Mouse (Mus musculus) kidney, embryonic 15.5 days (tissue): ENCODE results near the gene Cox11. TPM values are rescaled to one million over a fixed set of nuclear protein-coding genes. Genes with fewer than 3 reads are reported as not detected.

Experiments
- ATAC-seq: fragments of 200-750 bp; cut with Nextera tagmentation; replicated peaks from 2 replicates; pipeline ENCODE4 v1.8.0; 2017; ENCODE audit warnings: moderate TSS enrichment; ENCODE audit not compliant: low FRiP score
- H3K27ac ChIP-seq: fragments of 300-500 bp; sonication (generic); 2 replicates; pipeline ENCODE4 v1.5.1; 2015; ENCODE audit warnings: mild to moderate bottlenecking, inconsistent platforms
- H3K27me3 ChIP-seq: fragments of 300-500 bp; sonication (generic); 2 replicates; pipeline ENCODE4 v1.6.1; 2015; ENCODE audit warnings: inconsistent platforms
- H3K36me3 ChIP-seq: fragments of 300-500 bp; sonication (generic); 2 replicates; pipeline ENCODE4 v1.6.1; 2015; ENCODE audit warnings: inconsistent platforms
- H3K4me1 ChIP-seq: fragments of 300-500 bp; sonication (generic); 2 replicates; pipeline ENCODE4 v1.6.1; 2015; ENCODE audit warnings: inconsistent platforms
- H3K4me2 ChIP-seq: fragments of 300-500 bp; sonication (generic); 2 replicates; pipeline ENCODE4 v1.6.1; 2015; ENCODE audit warnings: moderate library complexity, mild to moderate bottlenecking, inconsistent platforms
- H3K4me3 ChIP-seq: fragments of 300-500 bp; sonication (generic); replicated peaks from 2 replicates; pipeline ENCODE4 v1.5.1; 2015; ENCODE audit warnings: mild to moderate bottlenecking, inconsistent platforms
- H3K9ac ChIP-seq: fragments of 300-500 bp; sonication (generic); 2 replicates; pipeline ENCODE4 v1.6.1; 2015; ENCODE audit warnings: mild to moderate bottlenecking, inconsistent platforms
- H3K9me3 ChIP-seq: fragments of 300-500 bp; sonication (generic); replicated peaks from 2 replicates; pipeline ENCODE4 v1.6.1; 2016; ENCODE audit warnings: inconsistent platforms
- WGBS: fragments of 180-500 bp; shearing (Covaris S2); methylation state at CpG from one replicate; pipeline ENCODE4 v1.1.7; 2015; ENCODE audit warnings: mixed read lengths; 5-methylcytosine and 5-hydroxymethylcytosine counted together
- polyA plus RNA-seq: library from polyadenylated mRNA; unstranded; fragments of >200 nt; fragmentation: Nextera tagmentation; extraction: Ambion mirVana; gene quantifications from 2 replicates; pipeline ENCODE4 v1.2.1, GENCODE M21; 2015

Cox11 gene
- polyA plus RNA-seq, 1 experiment from 2014 or later, result 37.5 TPM

GRCm38 (mm10) chr11:90632480-90632879 is 5.5 kb upstream of the Cox11 start:
- H3K36me3 ChIP-seq, result 0 out of 2 replicates have a peak, but pooled peaks cover 7% of the 10 kb centered on the region
- no peak overlapping the region for H3K4me3 ChIP-seq
- WGBS, result 79% methylated on average over 2 of the region's 2 CpGs
- no peaks in the 10 kb centered on the region for H3K9me3 ChIP-seq
- no peak overlapping the region for H3K27ac ChIP-seq
- no peak overlapping the region for H3K9ac ChIP-seq
- H3K4me2 ChIP-seq, result no peak overlapping the region
- ATAC-seq, result no peak
- H3K27me3 ChIP-seq, result no peaks in the 10 kb centered on the region
- H3K4me1 ChIP-seq, result peaks cover 12% of the 10 kb centered on the region

- Histone ChIP-seq H3K27ac (no peak overlapping the region), H3K9ac (no peak overlapping the region), H3K9me3 (no peaks in the 10 kb centered on the region), H3K4me2 (no peak overlapping the region), H3K4me3 (no peak overlapping the region), H3K4me1 (peaks cover 16% of the 10 kb centered on the region), H3K27me3 (no peaks in the 10 kb centered on the region), H3K36me3 (0 out of 2 replicates have a peak, but pooled peaks cover 7% of the 10 kb centered on the region)
- 76% methylated on average over 3 of the region's 3 CpGs for WGBS
- no peak for ATAC-seq
These were observed 3.3 kb upstream of the Cox11 start for GRCm38 (mm10) chr11:90634661-90635060.

DNA sequence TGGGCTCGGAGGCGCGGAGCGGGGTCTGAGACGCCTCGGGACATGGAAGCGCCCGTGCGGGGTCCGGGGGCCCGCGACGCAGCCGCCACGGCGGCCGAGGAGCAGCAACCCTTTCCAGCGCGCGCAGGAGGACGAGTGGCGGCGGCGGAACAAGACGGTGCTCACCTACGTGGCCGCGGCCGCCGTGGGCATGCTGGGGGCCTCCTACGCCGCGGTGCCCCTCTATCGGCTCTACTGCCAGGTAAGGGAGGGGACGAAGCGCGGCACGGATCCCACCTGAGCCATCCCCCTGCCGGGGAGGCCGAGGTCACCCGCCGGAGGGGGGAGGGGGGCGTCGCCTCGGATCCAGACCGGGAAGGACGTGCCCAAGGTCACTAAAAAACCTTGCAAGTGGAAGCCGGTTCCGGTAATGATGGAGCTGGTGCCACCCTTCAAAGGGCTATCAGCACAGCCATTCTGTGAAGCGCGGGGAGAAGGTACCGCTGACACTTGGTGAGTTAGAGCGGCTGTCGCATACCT is 398 bp downstream of the Cox11 start:
- peak overlapping the region; percentile 65 for H3K4me2 ChIP-seq
- H3K4me1 ChIP-seq, result peaks cover 20% of the 10 kb centered on the region
- H3K27ac ChIP-seq, result peak overlapping the region; percentile 95
- ATAC-seq, result peak; percentile 44
- WGBS, result under 1% methylated on average over 54 of the region's 54 CpGs
- no peaks in the 10 kb centered on the region for H3K27me3 ChIP-seq
- peak overlapping the region; percentile 86 for H3K4me3 ChIP-seq
- H3K9ac ChIP-seq, result peak overlapping the region; percentile 92
- H3K36me3 ChIP-seq, result peaks cover 24% of the 10 kb centered on the region
- no peaks in the 10 kb centered on the region for H3K9me3 ChIP-seq

- Histone ChIP-seq H3K4me2 (no peak overlapping the region), H3K36me3 (peaks cover 84% of the 10 kb centered on the region), H3K27me3 (no peaks in the 10 kb centered on the region), H3K9ac (no peak overlapping the region), H3K4me1 (no peaks in the 10 kb centered on the region), H3K27ac (no peak overlapping the region), H3K4me3 (no peak overlapping the region), H3K9me3 (no peaks in the 10 kb centered on the region)
- 86% methylated on average over 6 of the region's 6 CpGs for WGBS
- ATAC-seq, result no peak
These were observed 11.8 kb downstream of the Cox11 start for GRCm38 (mm10) chr11:90649777-90650176.

- Histone ChIP-seq H3K9ac (no peak overlapping the region), H3K4me3 (no peak overlapping the region), H3K4me1 (no peaks in the 10 kb centered on the region), H3K36me3 (peaks cover 83% of the 10 kb centered on the region), H3K27ac (no peak overlapping the region), H3K4me2 (no peak overlapping the region), H3K27me3 (no peaks in the 10 kb centered on the region), H3K9me3 (no peaks in the 10 kb centered on the region)
- ATAC-seq, result no peak
- 83% methylated on average over 9 of the region's 9 CpGs for WGBS
These were observed 12.4 kb downstream of the Cox11 start for GRCm38 (mm10) chr11:90650231-90650885.

GRCm38 (mm10) chr11:90652603-90653002 is 14.6 kb downstream of the Cox11 start:
- H3K27me3 ChIP-seq, result no peaks in the 10 kb centered on the region
- no peak overlapping the region for H3K4me3 ChIP-seq
- H3K4me2 ChIP-seq, result no peak overlapping the region
- H3K4me1 ChIP-seq, result no peaks in the 10 kb centered on the region
- no peaks in the 10 kb centered on the region for H3K9me3 ChIP-seq
- ATAC-seq, result no peak
- no peak overlapping the region for H3K9ac ChIP-seq
- WGBS, result 91% methylated on average over 4 of the region's 4 CpGs
- H3K27ac ChIP-seq, result no peak overlapping the region
- H3K36me3 ChIP-seq, result peaks cover 85% of the 10 kb centered on the region

- H3K36me3 ChIP-seq, result peaks cover 67% of the 10 kb centered on the region
- H3K4me3 ChIP-seq, result no peak overlapping the region
- WGBS, result 89% methylated on average over 12 of the region's 12 CpGs
- no peak overlapping the region for H3K27ac ChIP-seq
- no peak overlapping the region for H3K9ac ChIP-seq
- no peaks in the 10 kb centered on the region for H3K4me1 ChIP-seq
- no peak overlapping the region for H3K4me2 ChIP-seq
- no peaks in the 10 kb centered on the region for H3K9me3 ChIP-seq
- no peaks in the 10 kb centered on the region for H3K27me3 ChIP-seq
- ATAC-seq, result no peak
These were observed 19.6 kb downstream of the Cox11 start for GRCm38 (mm10) chr11:90657527-90657926.

DNA sequence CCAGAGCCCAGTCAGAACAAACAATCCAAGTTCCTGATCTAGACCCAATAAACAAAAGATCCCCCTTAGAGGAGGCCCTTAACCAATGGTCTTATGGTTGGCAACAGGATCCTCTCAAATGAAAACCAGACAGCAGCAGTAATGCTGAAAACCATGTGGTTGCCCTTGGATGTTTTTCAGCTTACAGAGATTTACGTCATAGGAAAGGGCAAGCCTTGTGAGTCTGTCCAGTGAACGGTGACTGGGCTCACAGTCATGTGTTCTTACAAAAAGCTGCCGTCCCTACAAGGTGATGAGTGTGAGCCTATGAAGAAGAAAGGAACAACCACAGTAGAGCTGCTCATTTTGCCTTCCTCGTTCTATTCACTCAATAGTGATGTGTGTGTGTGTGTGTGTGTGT is 22.7 kb downstream of the Cox11 start:
- no peak for ATAC-seq
- Histone ChIP-seq H3K27me3 (no peaks in the 10 kb centered on the region), H3K27ac (no peak overlapping the region), H3K4me1 (peaks cover 27% of the 10 kb centered on the region), H3K9me3 (no peaks in the 10 kb centered on the region), H3K4me2 (no peak overlapping the region), H3K36me3 (peaks cover 44% of the 10 kb centered on the region), H3K4me3 (no peak overlapping the region), H3K9ac (no peak overlapping the region)
- 75% methylated on average over 4 of the region's 4 CpGs for WGBS

- Histone ChIP-seq H3K9ac (no peak overlapping the region), H3K36me3 (peaks cover 26% of the 10 kb centered on the region), H3K27me3 (no peaks in the 10 kb centered on the region), H3K4me3 (no peak overlapping the region), H3K27ac (no peak overlapping the region), H3K4me2 (no peak overlapping the region), H3K4me1 (peaks cover 39% of the 10 kb centered on the region), H3K9me3 (no peaks in the 10 kb centered on the region)
- 0 out of 2 replicates have a peak, but pooled peaks have one; percentile 50 for ATAC-seq
- 50% methylated on average over 3 of the region's 3 CpGs for WGBS
These were observed 25.1 kb downstream of the Cox11 start for GRCm38 (mm10) chr11:90663052-90663451.

GRCm38 (mm10) chr11:90663618-90664297 is 25.8 kb downstream of the Cox11 start:
- WGBS, result 48% methylated on average over 5 of the region's 5 CpGs
- no peaks in the 10 kb centered on the region for H3K27me3 ChIP-seq
- no peak overlapping the region for H3K4me2 ChIP-seq
- no peak for ATAC-seq
- peak overlapping the region; percentile 78 for H3K27ac ChIP-seq
- peaks cover 39% of the 10 kb centered on the region for H3K4me1 ChIP-seq
- H3K9me3 ChIP-seq, result no peaks in the 10 kb centered on the region
- H3K36me3 ChIP-seq, result peaks cover 33% of the 10 kb centered on the region
- no peak overlapping the region for H3K4me3 ChIP-seq
- H3K9ac ChIP-seq, result no peak overlapping the region

GRCm38 (mm10) chr11:90664345-90664986 is 26.5 kb downstream of the Cox11 start:
- WGBS, result 4% methylated on average over 8 of the region's 8 CpGs
- peak overlapping the region; percentile 32 for H3K4me2 ChIP-seq
- no peaks in the 10 kb centered on the region for H3K9me3 ChIP-seq
- peaks cover 39% of the 10 kb centered on the region for H3K4me1 ChIP-seq
- H3K36me3 ChIP-seq, result peaks cover 32% of the 10 kb centered on the region
- peak overlapping the region; percentile 78 for H3K27ac ChIP-seq
- H3K27me3 ChIP-seq, result no peaks in the 10 kb centered on the region
- H3K9ac ChIP-seq, result no peak overlapping the region
- no peak overlapping the region for H3K4me3 ChIP-seq
- ATAC-seq, result peak; percentile 76

DNA sequence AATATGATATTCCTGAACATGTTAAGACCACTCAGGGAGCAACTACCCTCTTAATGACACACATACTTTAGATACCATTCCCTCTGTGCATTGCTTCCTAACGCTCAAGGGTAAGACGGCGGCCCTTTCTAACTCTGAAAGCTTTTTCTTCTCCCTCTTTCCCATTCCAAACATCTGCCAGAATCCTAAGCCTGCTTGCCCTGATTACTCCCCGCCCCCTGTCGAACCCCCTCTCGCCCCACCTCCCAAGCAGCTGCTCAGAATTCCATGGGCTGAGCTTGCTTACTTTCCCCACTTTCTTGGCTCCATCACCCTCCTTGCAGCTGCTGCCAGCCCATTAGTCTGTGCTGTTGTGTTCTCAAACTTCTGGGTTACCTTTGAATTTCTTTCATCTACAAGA is 27.2 kb downstream of the Cox11 start:
- H3K4me1 ChIP-seq, result peaks cover 39% of the 10 kb centered on the region
- H3K4me3 ChIP-seq, result no peak overlapping the region
- H3K9me3 ChIP-seq, result no peaks in the 10 kb centered on the region
- H3K27me3 ChIP-seq, result no peaks in the 10 kb centered on the region
- 0 out of 2 replicates have a peak, but pooled peaks have one; percentile 31 for ATAC-seq
- no peak overlapping the region for H3K9ac ChIP-seq
- WGBS, result 12% methylated on average over 6 of the region's 6 CpGs
- peaks cover 37% of the 10 kb centered on the region for H3K36me3 ChIP-seq
- H3K27ac ChIP-seq, result peak overlapping the region; percentile 78
- peak overlapping the region; percentile 32 for H3K4me2 ChIP-seq
